Mouse (Mus musculus) olfactory bulb, adult 2 months (tissue): ENCODE measurements around the gene Alox12.

Experiments
- CTCF ChIP-seq: fragments of 200-500 bp; IDR thresholded peaks from 2 replicates; pipeline ENCODE4 v1.5.1; 2012; ENCODE audit warnings: low read depth, mild to moderate bottlenecking, low read length, moderate library complexity; ENCODE audit not compliant: insufficient read depth
- POLR2A ChIP-seq: fragments of 200-500 bp; IDR thresholded peaks from 2 replicates; pipeline ENCODE4 v1.6.1; 2012; ENCODE audit warnings: mild to moderate bottlenecking, low read depth, low read length, moderate library complexity; ENCODE audit not compliant: insufficient read depth

- TF ChIP-seq CTCF (no peak), POLR2A (no peak)
Observed at GRCm38 (mm10) chr11:70283666-70284065, 28.5 kb upstream of the Alox12 start.
